Mouse (Mus musculus): Measurements from ENCODE around the gene Irf8.

Irf8 gene

GRCm38 (mm10) chr8:120735770-120736481 is at the start of gene Irf8:
Gene Irf8 (plus strand): TSS chr8:120736358.
- DNase-seq, result peak; percentile 85

GRCm38 (mm10) chr8:120686576-120686975 is 49.6 kb upstream of the Irf8 start:
- DNase-seq, result no peak

GRCm38 (mm10) chr8:120687786-120688185 is 48.4 kb upstream of the Irf8 start:
- no peak for DNase-seq

- no peak for DNase-seq
Measured at GRCm38 (mm10) chr8:120688511-120688910, 47.6 kb upstream of the Irf8 start.

- no peak for DNase-seq
Measured at GRCm38 (mm10) chr8:120692934-120693333, 43.2 kb upstream of the Irf8 start.

GRCm38 (mm10) chr8:120693861-120694493 is 42.2 kb upstream of the Irf8 start:
- DNase-seq, result no peak

GRCm38 (mm10) chr8:120696401-120697153 is 39.6 kb upstream of the Irf8 start:
- no peak for DNase-seq

GRCm38 (mm10) chr8:120697154-120697978 is 38.8 kb upstream of the Irf8 start:
- DNase-seq, result no peak

GRCm38 (mm10) chr8:120697979-120698272 is 38.2 kb upstream of the Irf8 start:
- no peak for DNase-seq

- no peak for DNase-seq
Measured at GRCm38 (mm10) chr8:120698426-120698825, 37.7 kb upstream of the Irf8 start.

- no peak for DNase-seq
Measured at GRCm38 (mm10) chr8:120699079-120699478, 37.1 kb upstream of the Irf8 start.

- DNase-seq, result no peak
Measured at GRCm38 (mm10) chr8:120699565-120699964, 36.6 kb upstream of the Irf8 start.

- DNase-seq, result no peak
Measured at GRCm38 (mm10) chr8:120700053-120700452, 36.1 kb upstream of the Irf8 start.

GRCm38 (mm10) chr8:120701758-120702465 is 34.2 kb upstream of the Irf8 start:
- peak; percentile 38 for DNase-seq

GRCm38 (mm10) chr8:120704203-120704602 is 32.0 kb upstream of the Irf8 start:
- DNase-seq, result no peak

GRCm38 (mm10) chr8:120705163-120705562 is 31.0 kb upstream of the Irf8 start:
- DNase-seq, result no peak

- no peak for DNase-seq
Measured at GRCm38 (mm10) chr8:120706193-120706592, 30.0 kb upstream of the Irf8 start.

- DNase-seq, result no peak
Measured at GRCm38 (mm10) chr8:120709176-120709575, 27.0 kb upstream of the Irf8 start.

GRCm38 (mm10) chr8:120715200-120715599 is 21.0 kb upstream of the Irf8 start:
- no peak for DNase-seq

- DNase-seq, result no peak
Measured at GRCm38 (mm10) chr8:120715996-120716680, 20.0 kb upstream of the Irf8 start.

- DNase-seq, result no peak
Measured at GRCm38 (mm10) chr8:120719586-120720236, 16.4 kb upstream of the Irf8 start.
